Mouse (Mus musculus) heart, embryonic 13.5 days (tissue): ENCODE measurements around the gene Sppl2a. TPM values are rescaled to one million over a fixed set of nuclear protein-coding genes. Genes with fewer than 3 reads are reported as not detected.
"Not testable (repeated sequence)": the region's sequence is repeated elsewhere in the genome, so short reads cannot be mapped to it uniquely, and the experiment has no call there.

ENCODE experiments used
- ATAC-seq: fragments of 200-750 bp; cut with Nextera tagmentation; 2 replicates; pipeline ENCODE4 v1.8.0; 2017; ENCODE audit warnings: moderate TSS enrichment; ENCODE audit not compliant: insufficient number of reproducible peaks, low FRiP score, low TSS enrichment; ENCODE audit errors: extremely low read depth
- H3K27ac ChIP-seq: fragments of 300-500 bp; sonication (generic); replicated peaks from 2 replicates; pipeline ENCODE4 v1.5.1; 2015; ENCODE audit warnings: moderate library complexity, mild to moderate bottlenecking, inconsistent platforms
- H3K27me3 ChIP-seq: fragments of 300-500 bp; sonication (generic); replicated peaks from 2 replicates; pipeline ENCODE4 v1.6.1; 2015; ENCODE audit warnings: mild to moderate bottlenecking, inconsistent platforms
- H3K36me3 ChIP-seq: fragments of 300-500 bp; sonication (generic); 2 replicates; pipeline ENCODE4 v1.6.1; 2015; ENCODE audit warnings: mild to moderate bottlenecking, inconsistent platforms
- H3K4me1 ChIP-seq: fragments of 300-500 bp; sonication (generic); 2 replicates; pipeline ENCODE4 v1.6.1; 2015; ENCODE audit warnings: inconsistent platforms
- H3K4me2 ChIP-seq: fragments of 300-500 bp; sonication (generic); 2 replicates; pipeline ENCODE4 v1.6.1; 2015; ENCODE audit warnings: inconsistent platforms, mild to moderate bottlenecking, moderate library complexity
- H3K4me3 ChIP-seq: fragments of 300-500 bp; sonication (generic); 2 replicates; pipeline ENCODE4 v1.5.1; 2015; ENCODE audit warnings: moderate library complexity, mild to moderate bottlenecking, inconsistent platforms
- H3K9ac ChIP-seq: fragments of 300-500 bp; sonication (generic); 2 replicates; pipeline ENCODE4 v1.6.1; 2015; ENCODE audit warnings: inconsistent platforms, mild to moderate bottlenecking, moderate library complexity
- H3K9me3 ChIP-seq: fragments of 300-500 bp; sonication (generic); 2 replicates; pipeline ENCODE4 v1.6.1; 2016; ENCODE audit warnings: inconsistent platforms
- WGBS: fragments of 180-500 bp; shearing (Covaris S2); methylation state at CpG from one replicate; pipeline ENCODE4 v1.1.7; 2015; ENCODE audit warnings: mixed read lengths; 5-methylcytosine and 5-hydroxymethylcytosine counted together
- polyA plus RNA-seq: library from polyadenylated mRNA; unstranded; fragments of >200 nt; fragmentation: Nextera tagmentation; extraction: Ambion mirVana; gene quantifications from 2 replicates; pipeline ENCODE4 v1.2.1, GENCODE M21; 2015

The Sppl2a gene
- 27.4 and 30.0 TPM in 2 replicates for polyA plus RNA-seq

- Histone ChIP-seq H3K4me1 (peaks cover 7% of the 10 kb centered on the region), H3K4me3 (peak within 1 kb of the TSS; percentile 75), H3K27me3 (no peaks in the 10 kb centered on the region), H3K4me2 (peak within 1 kb of the TSS; percentile 81), H3K9me3 (no peaks in the 10 kb centered on the region), H3K27ac (peak within 1 kb of the TSS; percentile 99), H3K9ac (peak within 1 kb of the TSS; percentile 96), H3K36me3 (no peaks in the 10 kb centered on the region)
- WGBS, result under 1% methylated on average over 35 of the region's 35 CpGs
- ATAC-seq, result peak; percentile 98
These were observed at the start of gene Sppl2a for GRCm38 (mm10) chr2:126932897-126933641. Gene Sppl2a (minus strand): TSS chr2:126933235.

GRCm38 (mm10) chr2:126977428-126977827, 44.4 kb upstream of the Sppl2a start:
- no peaks in the 10 kb centered on the region for H3K27me3 ChIP-seq
- H3K4me3 ChIP-seq, result no peak overlapping the region
- H3K9ac ChIP-seq, result no peak overlapping the region
- WGBS, result 68% methylated on average over 6 of the region's 6 CpGs
- no peak for ATAC-seq
- no peaks in the 10 kb centered on the region for H3K4me1 ChIP-seq
- no peak overlapping the region for H3K27ac ChIP-seq
- no peaks in the 10 kb centered on the region for H3K36me3 ChIP-seq
- H3K9me3 ChIP-seq, result no peaks in the 10 kb centered on the region
- H3K4me2 ChIP-seq, result no peak overlapping the region

GRCm38 (mm10) chr2:126961696-126962095, 28.7 kb upstream of the Sppl2a start:
- ATAC-seq, result no peak
- Histone ChIP-seq H3K9ac (no peak overlapping the region), H3K9me3 (no peaks in the 10 kb centered on the region), H3K36me3 (no peaks in the 10 kb centered on the region), H3K4me3 (no peak overlapping the region), H3K4me1 (no peaks in the 10 kb centered on the region), H3K4me2 (no peak overlapping the region), H3K27ac (no peak overlapping the region), H3K27me3 (no peaks in the 10 kb centered on the region)
- 80% methylated on average over 2 of the region's 2 CpGs for WGBS

GRCm38 (mm10) chr2:126955671-126956070, 22.6 kb upstream of the Sppl2a start:
- Histone ChIP-seq H3K27me3 (no peaks in the 10 kb centered on the region), H3K9ac (no peak overlapping the region), H3K4me3 (no peak overlapping the region), H3K27ac (no peak overlapping the region), H3K36me3 (no peaks in the 10 kb centered on the region), H3K9me3 (no peaks in the 10 kb centered on the region), H3K4me2 (no peak overlapping the region), H3K4me1 (peaks cover 5% of the 10 kb centered on the region; the same call in 1 of the 2 replicates)
- 64% methylated on average over 7 of the region's 7 CpGs for WGBS
- ATAC-seq, result no peak

GRCm38 (mm10) chr2:126951085-126951484, 18.1 kb upstream of the Sppl2a start:
- no peak for ATAC-seq
- peak overlapping the region; percentile 60 for H3K27ac ChIP-seq
- H3K27me3 ChIP-seq, result no peaks in the 10 kb centered on the region
- no peak overlapping the region for H3K9ac ChIP-seq
- 33% methylated on average over 7 of the region's 7 CpGs for WGBS
- peaks cover 14% of the 10 kb centered on the region for H3K4me1 ChIP-seq
- no peak overlapping the region for H3K4me3 ChIP-seq
- H3K36me3 ChIP-seq, result no peaks in the 10 kb centered on the region
- no peaks in the 10 kb centered on the region for H3K9me3 ChIP-seq
- no peak overlapping the region for H3K4me2 ChIP-seq

- Histone ChIP-seq H3K9me3 (no peaks in the 10 kb centered on the region), H3K4me2 (no peak overlapping the region), H3K27ac (peak overlapping the region; percentile 60), H3K36me3 (no peaks in the 10 kb centered on the region), H3K9ac (no peak overlapping the region), H3K4me1 (peaks cover 14% of the 10 kb centered on the region), H3K27me3 (no peaks in the 10 kb centered on the region), H3K4me3 (no peak overlapping the region)
- 68% methylated on average over 5 of the region's 5 CpGs for WGBS
- ATAC-seq, result no peak
These were observed 17.4 kb upstream of the Sppl2a start for GRCm38 (mm10) chr2:126950453-126950852.

- peak overlapping the region; percentile 60 for H3K27ac ChIP-seq
- peaks cover 14% of the 10 kb centered on the region for H3K4me1 ChIP-seq
- no peaks in the 10 kb centered on the region for H3K36me3 ChIP-seq
- H3K4me2 ChIP-seq, result no peak overlapping the region
- H3K9ac ChIP-seq, result no peak overlapping the region
- WGBS, result 29% methylated on average over 3 of the region's 3 CpGs
- no peaks in the 10 kb centered on the region for H3K27me3 ChIP-seq
- no peaks in the 10 kb centered on the region for H3K9me3 ChIP-seq
- ATAC-seq, result no peak
- H3K4me3 ChIP-seq, result no peak overlapping the region
These were observed 16.8 kb upstream of the Sppl2a start for GRCm38 (mm10) chr2:126949856-126950255.

- not testable (repeated sequence) for ATAC-seq, H3K36me3 ChIP-seq, H3K27ac ChIP-seq, H3K27me3 ChIP-seq, H3K4me2 ChIP-seq, H3K9me3 ChIP-seq, H3K9ac ChIP-seq, H3K4me3 ChIP-seq
- H3K4me1 ChIP-seq, result peaks cover 14% of the 10 kb centered on the region
- 68% methylated on average over 6 of the region's 6 CpGs for WGBS
These were observed 16.3 kb upstream of the Sppl2a start for GRCm38 (mm10) chr2:126949297-126949696.

GRCm38 (mm10) chr2:126948231-126948630, 15.2 kb upstream of the Sppl2a start:
- no peak overlapping the region for H3K27ac ChIP-seq
- H3K4me2 ChIP-seq, result no peak overlapping the region
- H3K36me3 ChIP-seq, result no peaks in the 10 kb centered on the region
- no peak overlapping the region for H3K4me3 ChIP-seq
- no peak overlapping the region for H3K9ac ChIP-seq
- ATAC-seq, result no peak
- no peaks in the 10 kb centered on the region for H3K9me3 ChIP-seq
- 72% methylated on average over 3 of the region's 3 CpGs for WGBS
- H3K27me3 ChIP-seq, result no peaks in the 10 kb centered on the region
- H3K4me1 ChIP-seq, result peaks cover 14% of the 10 kb centered on the region

GRCm38 (mm10) chr2:126947646-126948045, 14.6 kb upstream of the Sppl2a start:
- H3K4me2 ChIP-seq, result no peak overlapping the region
- ATAC-seq, result no peak
- H3K27me3 ChIP-seq, result no peaks in the 10 kb centered on the region
- peaks cover 14% of the 10 kb centered on the region for H3K4me1 ChIP-seq
- no peak overlapping the region for H3K4me3 ChIP-seq
- H3K27ac ChIP-seq, result no peak overlapping the region
- no peaks in the 10 kb centered on the region for H3K36me3 ChIP-seq
- no peak overlapping the region for H3K9ac ChIP-seq
- H3K9me3 ChIP-seq, result no peaks in the 10 kb centered on the region

- no peaks in the 10 kb centered on the region for H3K27me3 ChIP-seq
- H3K4me3 ChIP-seq, result no peak overlapping the region
- no peaks in the 10 kb centered on the region for H3K36me3 ChIP-seq
- no peak overlapping the region for H3K4me2 ChIP-seq
- no peak overlapping the region for H3K27ac ChIP-seq
- no peak overlapping the region for H3K9ac ChIP-seq
- no peaks in the 10 kb centered on the region for H3K9me3 ChIP-seq
- peaks cover 3% of the 10 kb centered on the region; the same call in 1 of the 2 replicates for H3K4me1 ChIP-seq
- ATAC-seq, result no peak
- 75% methylated on average over 2 of the region's 2 CpGs for WGBS
These were observed 10.2 kb upstream of the Sppl2a start for GRCm38 (mm10) chr2:126943211-126943610.

- Histone ChIP-seq H3K4me2 (no peak overlapping the region), H3K27me3 (no peaks in the 10 kb centered on the region), H3K4me1 (peaks cover 7% of the 10 kb centered on the region; the same call in 1 of the 2 replicates), H3K9me3 (no peaks in the 10 kb centered on the region), H3K27ac (no peak overlapping the region), H3K4me3 (no peak overlapping the region), H3K9ac (no peak overlapping the region), H3K36me3 (no peaks in the 10 kb centered on the region)
- 73% methylated on average over 3 of the region's 3 CpGs for WGBS
- ATAC-seq, result no peak
These were observed 7.4 kb upstream of the Sppl2a start for GRCm38 (mm10) chr2:126940314-126940866.
